Mouse (Mus musculus): ENCODE results near the gene Alkal2.

GRCm38 (mm10) chr12:30908658-30909057 is 24.5 kb downstream of the Alkal2 start:
- TF ChIP-seq EP300 (optimal IDR thresholded peaks at IDR 0.05) (no peak), CTCF (IDR thresholded peaks at IDR 0.05; ENCODE audit: low read depth) (no peak)

All from stomach, postnatal 0 days (tissue).